Mouse (Mus musculus) MEL (cell line): Measurements from ENCODE around the gene Tead2. TPM values are rescaled to one million over a fixed set of nuclear protein-coding genes. Genes with fewer than 3 reads are reported as not detected.

Source experiments
- DNase-seq: peaks from one replicate; pipeline ENCODE4 v3.0.0; 2011; ENCODE audit warnings: low read depth, low spot score
- H3K27ac ChIP-seq: 2 replicates; pipeline ENCODE4 v1.5.1; 2012; ENCODE audit warnings: low read depth, mild to moderate bottlenecking, control low read depth, low read length, moderate library complexity; ENCODE audit not compliant: control insufficient read depth
- H3K27me3 ChIP-seq, 2 experiments: fragments of 150-350 bp in 1 of 2; sonication (generic) in 1 of 2; 2 replicates each; pipeline ENCODE4 v1.6.1; 2012; ENCODE audit warnings: low read length in 2 of 2, mild to moderate bottlenecking in 2 of 2, improper control_type of control experiment in 1 of 2, moderate library complexity in 1 of 2; ENCODE audit not compliant: insufficient read depth in 2 of 2, control insufficient read depth in 1 of 2
- H3K36me3 ChIP-seq, 2 experiments: 2 replicates each; pipeline ENCODE4 v1.6.1; 2012 to 2014; ENCODE audit warnings: low read length in 2 of 2, improper control_type of control experiment in 1 of 2, inconsistent platforms in 1 of 2, mild to moderate bottlenecking in 1 of 2; ENCODE audit not compliant: insufficient read depth in 2 of 2, control insufficient read depth in 1 of 2
- H3K4me1 ChIP-seq, 2 experiments: fragments of 150-350 bp in 1 of 2; sonication (generic) in 1 of 2; 2 replicates each; pipeline ENCODE4 v1.6.1; 2012; ENCODE audit warnings: low read length in 2 of 2, improper control_type of control experiment in 1 of 2, mild to moderate bottlenecking in 1 of 2; ENCODE audit not compliant: insufficient read depth in 2 of 2, control insufficient read depth in 1 of 2
- H3K4me3 ChIP-seq, 2 experiments: fragments of 150-350 bp in 1 of 2; sonication (generic) in 1 of 2; 2 replicates each; pipeline ENCODE4 v1.5.1; 2012; ENCODE audit warnings: low read depth in 2 of 2, low read length in 2 of 2, mild to moderate bottlenecking in 2 of 2, moderate library complexity in 2 of 2, control low read depth in 1 of 2, improper control_type of control experiment in 1 of 2; ENCODE audit not compliant: control insufficient read depth in 1 of 2, insufficient read depth in 1 of 2
- H3K79me2 ChIP-seq: 2 replicates; pipeline ENCODE4 v1.6.1; 2012; ENCODE audit warnings: mild to moderate bottlenecking, low read length, moderate library complexity; ENCODE audit not compliant: control insufficient read depth, poor library complexity, insufficient read depth
- H3K9ac ChIP-seq: 2 replicates; pipeline ENCODE4 v1.6.1; 2012; ENCODE audit warnings: low read depth, mild to moderate bottlenecking, control low read depth, low read length, moderate library complexity; ENCODE audit not compliant: control insufficient read depth, poor library complexity, severe bottlenecking
- H3K9me3 ChIP-seq: fragments of 150-350 bp; sonication (generic); replicated peaks from 2 replicates; pipeline ENCODE4 v1.6.1; 2012; ENCODE audit warnings: mild to moderate bottlenecking, low read length, improper control_type of control experiment, moderate library complexity; ENCODE audit not compliant: insufficient read depth
- CHD2 ChIP-seq: IDR thresholded peaks from 2 replicates; pipeline ENCODE4 v1.6.1; 2011; ENCODE audit warnings: low read length, improper control_type of control experiment
- CTCF ChIP-seq, 3 experiments: IDR thresholded peaks in 2 of 3; conservative IDR thresholded peaks in 1 of 3; 2 replicates each; pipeline ENCODE4 v1.5.1; 2011 to 2012; ENCODE audit warnings: low read length in 3 of 3, low read depth in 2 of 3, mild to moderate bottlenecking in 2 of 3, improper control_type of control experiment in 1 of 3, inconsistent platforms in 1 of 3, mixed read lengths in 1 of 3, moderate library complexity in 1 of 3; ENCODE audit not compliant: control insufficient read depth in 1 of 3, insufficient read depth in 1 of 3, poor library complexity in 1 of 3, severe bottlenecking in 1 of 3
- E2F4 ChIP-seq: IDR thresholded peaks from 2 replicates; pipeline ENCODE4 v1.6.1; 2011; ENCODE audit warnings: low read depth, low read length, improper control_type of control experiment, borderline replicate concordance
- ELF1 ChIP-seq: IDR thresholded peaks from 2 replicates; pipeline ENCODE4 v1.6.1; 2014; ENCODE audit warnings: low read depth, mild to moderate bottlenecking, inconsistent platforms, low read length, improper control_type of control experiment, moderate library complexity
- GABPA ChIP-seq: IDR thresholded peaks from 2 replicates; pipeline ENCODE4 v1.6.1; 2012; ENCODE audit warnings: low read depth, mild to moderate bottlenecking, inconsistent platforms, low read length, improper control_type of control experiment, moderate library complexity
- HCFC1 ChIP-seq: IDR thresholded peaks from 2 replicates; pipeline ENCODE4 v1.6.1; 2012; ENCODE audit warnings: low read depth, mild to moderate bottlenecking, inconsistent platforms, low read length, improper control_type of control experiment, moderate library complexity
- MAFK ChIP-seq: IDR thresholded peaks from 2 replicates; pipeline ENCODE4 v1.6.1; 2011; ENCODE audit warnings: low read depth, mild to moderate bottlenecking, low read length, improper control_type of control experiment, borderline replicate concordance
- MAZ ChIP-seq: IDR thresholded peaks from 2 replicates; pipeline ENCODE4 v1.6.1; 2012; ENCODE audit warnings: low read depth, mild to moderate bottlenecking, inconsistent platforms, low read length, improper control_type of control experiment
- MXI1 ChIP-seq: IDR thresholded peaks from 2 replicates; pipeline ENCODE4 v1.6.1; 2011; ENCODE audit warnings: mild to moderate bottlenecking, low read depth, low read length, improper control_type of control experiment
- MYC ChIP-seq: IDR thresholded peaks from 2 replicates; pipeline ENCODE4 v1.6.1; 2011; ENCODE audit warnings: low read depth, mild to moderate bottlenecking, low read length, improper control_type of control experiment, moderate library complexity
- NELFE ChIP-seq: IDR thresholded peaks from 2 replicates; pipeline ENCODE4 v1.6.1; 2011; ENCODE audit warnings: low read depth, low read length, improper control_type of control experiment
- NRF1 ChIP-seq: IDR thresholded peaks from 2 replicates; pipeline ENCODE4 v1.6.1; 2014; ENCODE audit warnings: low read depth, mild to moderate bottlenecking, inconsistent platforms, low read length, improper control_type of control experiment, moderate library complexity; ENCODE audit not compliant: poor library complexity, insufficient read depth, severe bottlenecking
- POLR2A ChIP-seq, 2 experiments: IDR thresholded peaks; 2 replicates each; pipeline ENCODE4 v1.6.1; 2011 to 2012; ENCODE audit warnings: low read length in 2 of 2, mild to moderate bottlenecking in 2 of 2, control low read depth in 1 of 2, improper control_type of control experiment in 1 of 2, low read depth in 1 of 2, moderate library complexity in 1 of 2; ENCODE audit not compliant: control insufficient read depth in 1 of 2, insufficient read depth in 1 of 2, poor library complexity in 1 of 2
- RAD21 ChIP-seq: IDR thresholded peaks from 2 replicates; pipeline ENCODE4 v1.6.1; 2011; ENCODE audit warnings: mild to moderate bottlenecking, low read depth, low read length, improper control_type of control experiment
- SIN3A ChIP-seq: IDR thresholded peaks from 2 replicates; pipeline ENCODE4 v1.6.1; 2012; ENCODE audit warnings: low read length, improper control_type of control experiment, inconsistent platforms
- SMC3 ChIP-seq: IDR thresholded peaks from 2 replicates; pipeline ENCODE4 v1.6.1; 2011; ENCODE audit warnings: low read depth, low read length, improper control_type of control experiment
- TAL1 ChIP-seq: IDR thresholded peaks from 2 replicates; pipeline ENCODE4 v1.6.1; 2012; ENCODE audit warnings: mild to moderate bottlenecking, inconsistent platforms, low read length, moderate library complexity, mixed read lengths
- TBP ChIP-seq: IDR thresholded peaks from 2 replicates; pipeline ENCODE4 v1.8.0; 2011; ENCODE audit warnings: low read depth, low read length, improper control_type of control experiment
- UBTF ChIP-seq: IDR thresholded peaks from 2 replicates; pipeline ENCODE4 v1.6.1; 2012; ENCODE audit warnings: low read depth, mild to moderate bottlenecking, inconsistent platforms, low read length, improper control_type of control experiment, moderate library complexity, borderline replicate concordance; ENCODE audit not compliant: insufficient read depth
- USF1 ChIP-seq: IDR thresholded peaks from 2 replicates; pipeline ENCODE4 v1.6.1; 2014; ENCODE audit warnings: low read depth, mild to moderate bottlenecking, inconsistent platforms, low read length, improper control_type of control experiment, moderate library complexity
- USF2 ChIP-seq, 2 experiments: IDR thresholded peaks; 2 replicates each; pipeline ENCODE4 v1.6.1; 2011 to 2012; ENCODE audit warnings: improper control_type of control experiment in 2 of 2, low read length in 2 of 2, borderline replicate concordance in 1 of 2, inconsistent platforms in 1 of 2, low read depth in 1 of 2, mild to moderate bottlenecking in 1 of 2; ENCODE audit not compliant: insufficient read depth in 1 of 2
- ZC3H11A ChIP-seq: IDR thresholded peaks from 2 replicates; pipeline ENCODE4 v1.6.1; 2012; ENCODE audit warnings: low read depth, mild to moderate bottlenecking, inconsistent platforms, low read length, improper control_type of control experiment
- ZKSCAN1 ChIP-seq: IDR thresholded peaks from 2 replicates; pipeline ENCODE4 v1.6.1; 2012; ENCODE audit warnings: low read depth, mild to moderate bottlenecking, inconsistent platforms, low read length, improper control_type of control experiment, moderate library complexity
- ZNF384 ChIP-seq: IDR thresholded peaks from 2 replicates; pipeline ENCODE4 v1.6.1; 2012; ENCODE audit warnings: low read depth, mild to moderate bottlenecking, inconsistent platforms, low read length, improper control_type of control experiment
- polyA plus RNA-seq, 2 experiments: library from polyadenylated mRNA; stranded (reverse) in 1 of 2; unstranded in 1 of 2; fragments of >175 nt in 1 of 2; fragments of >200 nt in 1 of 2; gene quantifications; 2 replicates each; pipeline versions ENCODE4 v1.2.1 to v1.2.4; 2012; ENCODE audit warnings: low replicate concordance in 2 of 2, low read depth in 1 of 2; ENCODE audit not compliant: insufficient read length in 2 of 2, insufficient read depth in 1 of 2, missing spikeins in 1 of 2
- total RNA-seq: library from RNA; depleted of rRNA; stranded (reverse); fragments of 300-350 nt; gene quantifications from 2 replicates; pipeline ENCODE4 v1.2.3, GENCODE M21; 2012

Gene Tead2
- total and polyA plus RNA-seq, 3 experiments: 0.19 to 0.38 TPM; not detected in 1

DNA sequence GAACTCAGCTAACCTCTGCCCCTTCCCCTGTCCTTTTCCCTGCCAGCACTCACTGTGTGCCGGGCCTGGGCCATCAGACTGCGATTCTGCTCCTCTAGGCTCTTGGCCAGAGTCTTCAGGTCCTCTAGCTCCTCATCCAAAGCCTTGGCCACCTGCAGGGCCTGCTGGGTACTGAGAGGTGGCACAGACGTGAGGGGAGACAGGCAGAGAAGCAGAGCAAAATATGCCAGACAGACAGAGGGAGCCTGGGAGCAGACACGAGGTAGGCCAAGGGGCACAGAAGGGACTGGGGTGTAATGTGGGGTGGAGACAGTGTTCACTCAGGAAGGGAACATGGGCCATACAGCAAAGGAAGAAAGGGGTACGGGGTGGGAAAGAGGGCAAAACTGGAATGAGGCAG, 22.1 kb upstream of the Tead2 start:
- no peak for DNase-seq
- no peak overlapping the region for H3K9ac ChIP-seq
- no peak overlapping the region for H3K27ac ChIP-seq
- H3K27me3 ChIP-seq: no peaks in the 10 kb centered on the region
- H3K9me3 ChIP-seq: no peaks in the 10 kb centered on the region
- TF ChIP-seq MYC (no peak), CHD2 (no peak), GABPA (no peak), ZC3H11A (no peak), TBP (no peak), HCFC1 (no peak)
- H3K4me1 ChIP-seq: peaks cover 26 to 41% of the 10 kb centered on the region in 2 experiments
- no peaks in the 10 kb centered on the region for H3K79me2 ChIP-seq
- peaks cover 0 to 14% of the 10 kb centered on the region in 2 experiments; a peak in 2 of 4 replicates for H3K36me3 ChIP-seq
- H3K4me3 ChIP-seq: no peak overlapping the region

DNA sequence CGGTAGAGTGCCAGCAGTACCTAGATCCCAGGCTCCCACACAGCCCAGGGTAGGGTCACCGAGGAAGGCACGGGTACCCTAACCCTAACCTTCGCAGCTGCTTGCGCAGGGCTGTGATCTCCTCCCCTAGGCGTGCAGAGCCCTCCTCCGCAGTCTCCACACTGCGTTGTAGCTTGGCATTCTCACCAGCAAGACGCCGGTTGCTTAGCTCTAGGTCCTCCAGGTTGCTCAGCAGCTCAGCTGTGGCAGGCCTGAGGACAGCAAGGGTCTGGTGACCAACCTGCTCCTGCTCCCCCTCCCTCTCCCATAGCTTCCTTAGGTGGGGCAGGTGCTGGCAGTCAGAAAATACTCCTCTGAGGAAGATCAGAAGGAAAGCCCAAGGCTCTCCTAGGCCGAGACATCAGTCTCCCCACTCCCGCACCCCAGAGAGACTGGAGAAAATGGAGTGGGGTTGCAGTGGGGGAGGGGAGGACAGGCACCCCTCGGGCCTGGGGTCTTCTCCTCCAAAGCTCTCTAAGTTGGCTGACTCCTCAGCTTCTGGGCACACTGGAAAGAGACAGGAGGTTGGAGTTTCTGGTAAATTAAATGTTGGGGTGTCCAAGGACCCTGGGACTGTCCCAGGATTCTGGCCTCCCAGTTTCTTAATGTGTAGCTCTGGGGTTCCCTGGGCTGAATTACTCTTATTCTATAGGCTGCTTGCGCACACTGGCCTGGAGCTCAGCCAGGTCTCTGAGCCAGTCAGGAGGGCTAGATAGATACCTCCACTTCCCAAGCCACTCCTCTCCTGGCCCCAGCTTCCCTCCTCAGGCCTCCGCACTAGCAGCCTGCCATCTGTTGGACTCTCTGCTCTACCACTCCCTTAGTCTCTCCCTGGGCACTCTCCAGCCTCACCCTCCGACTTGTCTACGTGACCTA, 21.4 kb upstream of the Tead2 start:
- H3K27ac ChIP-seq: no peak overlapping the region
- H3K9ac ChIP-seq: peak overlapping the region; percentile 21; the same call in 1 of the 2 replicates
- no peaks in the 10 kb centered on the region for H3K79me2 ChIP-seq
- peaks cover 0 to 14% of the 10 kb centered on the region in 2 experiments; a peak in 2 of 4 replicates for H3K36me3 ChIP-seq
- TF ChIP-seq SIN3A: no peak
- TF ChIP-seq NRF1: peak; percentile 54
- no peak for TF ChIP-seq USF1
- TF ChIP-seq RAD21: no peak
- TF ChIP-seq CTCF (IDR thresholded peaks at IDR 0.05 in 2 of 3, conservative IDR thresholded peaks at IDR 0.05 in 1 of 3; ENCODE audit: control insufficient read depth in 1 of 3, insufficient read depth in 1 of 3, low read depth in 2 of 3, low read length in 3 of 3, poor library complexity in 1 of 3, severe bottlenecking in 1 of 3): 0 out of 6 replicates have a peak, but pooled peaks of 1 of the 3 experiments have one; percentile 19
- TF ChIP-seq TBP: 0 out of 2 replicates have a peak, but pooled peaks have one; percentile 30
- 0 out of 2 replicates have a peak, but pooled peaks have one; percentile 9 for TF ChIP-seq SMC3
- TF ChIP-seq NELFE: no peak; the same call in 1 of the 2 replicates
- TF ChIP-seq USF2 (IDR thresholded peaks at IDR 0.05; ENCODE audit: borderline replicate concordance in 1 of 2, insufficient read depth in 1 of 2, low read depth in 1 of 2, low read length in 2 of 2): no peak
- TF ChIP-seq CHD2: no peak
- TF ChIP-seq MAFK: no peak
- no peak for TF ChIP-seq ZKSCAN1
- TF ChIP-seq MXI1: no peak
- no peak for TF ChIP-seq ELF1
- no peak for TF ChIP-seq E2F4
- TF ChIP-seq ZC3H11A: no peak
- TF ChIP-seq HCFC1: no peak
- no peak for TF ChIP-seq UBTF
- TF ChIP-seq ZNF384: no peak
- no peak for TF ChIP-seq TAL1
- 0 out of 4 replicates have a peak, but pooled peaks of 1 of the 2 experiments have one; percentile 25 for TF ChIP-seq POLR2A (IDR thresholded peaks at IDR 0.05; ENCODE audit: control insufficient read depth in 1 of 2, insufficient read depth in 1 of 2, low read depth in 1 of 2, low read length in 2 of 2, poor library complexity in 1 of 2)
- no peak for TF ChIP-seq MAZ
- peak; percentile 90 for DNase-seq
- H3K9me3 ChIP-seq: no peaks in the 10 kb centered on the region
- peaks cover 26 to 41% of the 10 kb centered on the region in 2 experiments for H3K4me1 ChIP-seq
- 0 out of 4 replicates have a peak overlapping the region, but pooled peaks of 1 of the 2 experiments have one; percentile 1 for H3K4me3 ChIP-seq
- no peaks in the 10 kb centered on the region for H3K27me3 ChIP-seq
